Comparison of ENCODE assay signal across 35 mouse cellular contexts in the genomic region with DNA sequence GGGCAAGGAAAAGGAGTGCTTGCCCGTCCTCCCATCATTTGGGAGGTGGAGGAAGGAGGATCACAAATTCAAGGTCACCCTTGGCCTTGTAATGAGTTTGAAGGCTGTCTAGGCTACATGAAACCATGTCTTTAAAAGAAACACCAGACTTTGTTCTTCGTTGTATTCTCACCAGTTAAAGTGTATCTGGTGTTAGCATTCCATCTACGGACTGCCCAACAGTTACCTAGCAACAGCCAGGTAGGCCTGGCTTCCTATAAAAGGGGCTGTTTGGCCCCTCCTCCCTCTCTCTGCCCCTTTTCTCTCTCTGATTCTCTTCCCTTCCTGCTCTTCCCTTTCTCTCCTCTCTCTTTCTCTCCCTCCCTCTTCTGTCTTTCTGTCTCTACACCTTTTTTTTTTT. TPM values are rescaled to one million over a fixed set of nuclear protein-coding genes. Genes with fewer than 3 reads are reported as not detected.
A peak's percentile ranks its signal among the peaks of the same experiment; 100 is the strongest.
DNase-seq lines count a peak whose midpoint lies in the region; ATAC-seq and TF ChIP-seq lines count a peak whose summit lies in the region.
"Had no signal": no experiment of that assay in that cellular context is flagged by ENCODE, and none has a peak within 500 bp of the region (broad histone marks: within the 10 kb centered on the region; RNA-seq: fewer than 3 reads in every experiment).

No protein-coding gene starts in this region.

- no peak for TF ChIP-seq CTCF in lung, postnatal 0 days (IDR thresholded peaks at IDR 0.05)
- no peak for TF ChIP-seq CTCF in lung, adult 2 months (IDR thresholded peaks at IDR 0.05; ENCODE audit: insufficient read depth, low read length)

- H3K4me3 ChIP-seq in lung, postnatal 0 days (ENCODE audit: low read depth, low read length): no peak overlapping the region
- no peak overlapping the region for H3K4me3 ChIP-seq in lung, adult 2 months (replicated peaks; ENCODE audit: extremely low read depth, low read depth, low read length)
- H3K4me3 ChIP-seq in brown adipose tissue, adult 24 weeks (ENCODE audit: insufficient read depth, low read depth, low read length): no peak overlapping the region
- no peak overlapping the region for H3K4me3 ChIP-seq in limb, embryonic 10.5 days
- H3K4me3 ChIP-seq in stomach, embryonic 16.5 days (replicated peaks; ENCODE audit: low read length): no peak overlapping the region
- H3K4me3 ChIP-seq: forebrain, embryonic 10.5 days; forebrain, embryonic 13.5 days; gastrocnemius, adult 2 months; heart, embryonic 12.5 days; heart, embryonic 15.5 days; hindbrain, embryonic 10.5 days; hindbrain, embryonic 13.5 days had no signal

- DNase-seq in lung, postnatal 0 days (ENCODE audit: low spot score): peak; percentile 56
- DNase-seq in lung, adult 2 months: no peak
- no peak for DNase-seq in limb, embryonic 10.5 days (ENCODE audit: low spot score)
- no peak for DNase-seq in heart, adult 18-20 months
- no peak for DNase-seq in ovary, postnatal 36 days (ENCODE audit: low spot score)
- DNase-seq in cerebellum, postnatal 14 days: no peak
- DNase-seq: adrenal gland, adult 8-10 months; adrenal gland, postnatal 25 days; cerebellum, adult 18-20 months; cerebellum, adult 9-10 months; cerebellum, postnatal 36 days; embryo, embryonic 11 days; gastrocnemius, adult 2 months; gastrocnemius, postnatal 14 days; heart, postnatal 10 days; heart, postnatal 36 days had no signal

- no peak for TF ChIP-seq EP300 in lung, postnatal 0 days (IDR thresholded peaks at IDR 0.05)

- 53% methylated on average over 3 of the region's 3 CpGs for WGBS in lung, postnatal 0 days
- WGBS in lung, adult 2 months: 64% methylated on average over 3 of the region's 3 CpGs
- 64% methylated on average over 3 of the region's 3 CpGs for WGBS in limb, embryonic 10.5 days
- 52% methylated on average over 3 of the region's 3 CpGs for WGBS in stomach, embryonic 16.5 days

- ATAC-seq in lung, postnatal 0 days: peak; percentile 49
- ATAC-seq in stomach, embryonic 16.5 days (ENCODE audit: insufficient read depth, low FRiP score): no peak
- ATAC-seq: activated CD4-positive, CD25-positive, alpha-beta regulatory T cell, adult 4 months; CD4-positive, CD25-positive, alpha-beta regulatory T cell, adult 4 months; forebrain, embryonic 13.5 days; forebrain, embryonic 16.5 days; hindbrain, embryonic 16.5 days had no signal

- H3K9ac ChIP-seq in lung, postnatal 0 days (replicated peaks; ENCODE audit: low read depth): no peak overlapping the region
- no peak overlapping the region for H3K9ac ChIP-seq in stomach, embryonic 16.5 days (ENCODE audit: low read length)
- H3K9ac ChIP-seq: forebrain, embryonic 13.5 days; heart, embryonic 12.5 days; heart, embryonic 15.5 days; hindbrain, embryonic 13.5 days had no signal

- no peaks in the 10 kb centered on the region for H3K36me3 ChIP-seq in lung, postnatal 0 days (ENCODE audit: insufficient read depth, low read length)
- H3K36me3 ChIP-seq in limb, embryonic 10.5 days: no peaks in the 10 kb centered on the region
- no peaks in the 10 kb centered on the region for H3K36me3 ChIP-seq in stomach, embryonic 16.5 days (ENCODE audit: control insufficient read depth, insufficient read depth, low read length)
- H3K36me3 ChIP-seq: forebrain, embryonic 10.5 days; heart, embryonic 12.5 days; heart, embryonic 15.5 days; hindbrain, embryonic 10.5 days; hindbrain, embryonic 13.5 days had no signal

- no peaks in the 10 kb centered on the region for H3K27me3 ChIP-seq in lung, postnatal 0 days (replicated peaks; ENCODE audit: insufficient read depth, low read length)
- H3K27me3 ChIP-seq in limb, embryonic 10.5 days (ENCODE audit: low read depth, poor library complexity, severe bottlenecking): no peaks in the 10 kb centered on the region
- no peaks in the 10 kb centered on the region for H3K27me3 ChIP-seq in stomach, embryonic 16.5 days (ENCODE audit: control insufficient read depth, insufficient read depth, low read length)
- H3K27me3 ChIP-seq: forebrain, embryonic 13.5 days; heart, embryonic 12.5 days; heart, embryonic 15.5 days; hindbrain, embryonic 13.5 days had no signal

- no peak for TF ChIP-seq POLR2A in lung, adult 2 months (IDR thresholded peaks at IDR 0.05; ENCODE audit: borderline replicate concordance, extremely low read depth, low read depth, low read length)

- no peaks in the 10 kb centered on the region for H3K9me3 ChIP-seq in lung, postnatal 0 days (ENCODE audit: low read length)
- no peaks in the 10 kb centered on the region for H3K9me3 ChIP-seq in limb, embryonic 10.5 days (replicated peaks)
- no peaks in the 10 kb centered on the region for H3K9me3 ChIP-seq in stomach, embryonic 16.5 days (replicated peaks; ENCODE audit: control insufficient read depth, low read length)
- H3K9me3 ChIP-seq: forebrain, embryonic 10.5 days; forebrain, embryonic 13.5 days; heart, embryonic 12.5 days; heart, embryonic 15.5 days; hindbrain, embryonic 10.5 days; hindbrain, embryonic 13.5 days had no signal

- peak overlapping the region; percentile 63; the same call in 1 of the 2 replicates for H3K27ac ChIP-seq in lung, postnatal 0 days (ENCODE audit: low read length)
- H3K27ac ChIP-seq in brown adipose tissue, adult 24 weeks (replicated peaks; ENCODE audit: low read depth, low read length): peak overlapping the region; percentile 35; the same call in 1 of the 2 replicates
- H3K27ac ChIP-seq in limb, embryonic 10.5 days: peak overlapping the region; percentile 70
- peak overlapping the region; percentile 81 for H3K27ac ChIP-seq in stomach, embryonic 16.5 days (ENCODE audit: low read length)
- H3K27ac ChIP-seq: forebrain, embryonic 10.5 days; forebrain, embryonic 13.5 days; gastrocnemius, adult 2 months; heart, embryonic 15.5 days; hindbrain, embryonic 10.5 days; hindbrain, embryonic 13.5 days had no signal

- no peaks in the 10 kb centered on the region for H3K4me1 ChIP-seq in lung, postnatal 0 days (ENCODE audit: insufficient read depth, low read depth, low read length)
- no peaks in the 10 kb centered on the region; the same call in 1 of the 2 replicates for H3K4me1 ChIP-seq in lung, adult 2 months (ENCODE audit: control insufficient read depth, insufficient read depth, low read length)
- H3K4me1 ChIP-seq in brown adipose tissue, adult 24 weeks (ENCODE audit: control insufficient read depth, insufficient read depth, insufficient read length, low read length): no peaks in the 10 kb centered on the region; the same call in 1 of the 2 replicates
- H3K4me1 ChIP-seq in limb, embryonic 10.5 days: peaks cover 29% of the 10 kb centered on the region
- 0 out of 2 replicates have a peak, but pooled peaks cover 5% of the 10 kb centered on the region for H3K4me1 ChIP-seq in stomach, embryonic 16.5 days (ENCODE audit: control insufficient read depth, insufficient read depth, low read length)
- H3K4me1 ChIP-seq: forebrain, embryonic 13.5 days; hindbrain, embryonic 10.5 days; hindbrain, embryonic 13.5 days had no signal

- no peak overlapping the region for H3K4me2 ChIP-seq in lung, postnatal 0 days (replicated peaks; ENCODE audit: low read depth, low read length)
- no peak overlapping the region for H3K4me2 ChIP-seq in stomach, embryonic 16.5 days (ENCODE audit: low read depth, low read length)
- H3K4me2 ChIP-seq: forebrain, embryonic 13.5 days; heart, embryonic 12.5 days; heart, embryonic 15.5 days; hindbrain, embryonic 13.5 days had no signal

RNA-seq across cellular contexts. Expression of gene Lgsn, which starts 25.7 kb away (rescaled TPM):
- polyA plus RNA-seq in lung, postnatal 0 days (2015; fragmentation: Nextera tagmentation; extraction: Ambion mirVana): not detected in 2 replicates
- polyA plus RNA-seq in lung, adult 2 months (2012; rRNA removed): 0.34 TPM in 1 of 2 replicates, not detected in the other
- polyA plus RNA-seq in brown adipose tissue, adult 24 weeks (2012; ENCODE audit: insufficient read depth, insufficient read length, missing spikeins): not detected in 2 replicates
- not detected in 2 replicates for polyA plus RNA-seq in limb, embryonic 10.5 days (2016; fragmentation: Nextera tagmentation; extraction: Ambion mirVana)
- not detected in 2 replicates for polyA plus RNA-seq in stomach, embryonic 16.5 days (2015; fragmentation: Nextera tagmentation; extraction: Ambion mirVana)
- not detected for total RNA-seq in heart, adult 18-20 months (2021)
- total RNA-seq: adrenal gland, adult 8-10 months; adrenal gland, postnatal 25 days; gastrocnemius, adult 2 months; gastrocnemius, postnatal 14 days; gastrocnemius, postnatal 4 days; heart, postnatal 10 days; heart, postnatal 36 days; MEL had no signal
- polyA plus RNA-seq: activated CD4-positive, CD25-positive, alpha-beta regulatory T cell, adult 4 months; brain, embryonic 14.5 days; C2C12; CD4-positive, CD25-positive, alpha-beta regulatory T cell, adult 4 months; cortical plate, adult 2 months; embryonic facial prominence, embryonic 11.5 days; embryonic facial prominence, embryonic 14.5 days; forebrain, embryonic 10.5 days; forebrain, embryonic 13.5 days; forebrain, embryonic 16.5 days; heart, embryonic 12.5 days; heart, embryonic 15.5 days; hindbrain, embryonic 10.5 days; hindbrain, embryonic 13.5 days; hindbrain, embryonic 16.5 days had no signal
